Mouse (Mus musculus) lung, adult 2 months (tissue): Measurements from ENCODE around the gene Adgrv1. TPM values are rescaled to one million over a fixed set of nuclear protein-coding genes. Genes with fewer than 3 reads are reported as not detected.
A peak's percentile ranks its signal among the peaks of the same experiment; 100 is the strongest.

Source experiments
- DNase-seq: peaks from one replicate; pipeline ENCODE4 v3.0.0; 2022
- H3K4me1 ChIP-seq: fragments of 200-500 bp; 2 replicates; pipeline ENCODE4 v1.6.1; 2011; ENCODE audit warnings: low read length; ENCODE audit not compliant: control insufficient read depth, insufficient read depth
- H3K4me3 ChIP-seq: fragments of 200-500 bp; replicated peaks from 2 replicates; pipeline ENCODE3; 2011; ENCODE audit warnings: low read depth, mild to moderate bottlenecking, control low read depth, low read length; ENCODE audit errors: extremely low read depth
- CTCF ChIP-seq: fragments of 200-500 bp; IDR thresholded peaks from 2 replicates; pipeline ENCODE4 v1.5.1; 2011; ENCODE audit warnings: mild to moderate bottlenecking, low read length, control low read depth; ENCODE audit not compliant: insufficient read depth
- POLR2A ChIP-seq: fragments of 200-500 bp; IDR thresholded peaks from 2 replicates; pipeline ENCODE4 v1.6.1; 2011; ENCODE audit warnings: low read depth, mild to moderate bottlenecking, control low read depth, low read length, borderline replicate concordance; ENCODE audit errors: extremely low read depth
- WGBS: fragments of 180-500 bp; shearing (Covaris S2); methylation state at CpG from one replicate; pipeline ENCODE4 v1.1.7; 2018; 5-methylcytosine and 5-hydroxymethylcytosine counted together
- polyA plus RNA-seq: library from polyadenylated mRNA; depleted of rRNA; stranded (reverse); fragments of >200 nt; gene quantifications from 2 replicates; pipeline ENCODE4 v1.2.3, GENCODE M21; 2012

Adgrv1 gene
- polyA plus RNA-seq, 1 experiment, result 1.3 TPM

- WGBS, result 93% methylated on average over 5 of the region's 5 CpGs
- no peak for DNase-seq
- TF ChIP-seq POLR2A, result no peak
- TF ChIP-seq CTCF, result no peak
- no peak overlapping the region for H3K4me3 ChIP-seq
- no peaks in the 10 kb centered on the region; the same call in none of the 2 replicates for H3K4me1 ChIP-seq
These were observed 278.4 kb downstream of the Adgrv1 start for GRCm38 (mm10) chr13:81354587-81354986.

GRCm38 (mm10) chr13:81352296-81352695, 280.7 kb downstream of the Adgrv1 start:
- TF ChIP-seq POLR2A (no peak), CTCF (no peak)
- DNase-seq, result peak; percentile 51
- 7% methylated on average over 11 of the region's 11 CpGs for WGBS
- no peaks in the 10 kb centered on the region; the same call in none of the 2 replicates for H3K4me1 ChIP-seq
- peak overlapping the region; percentile 34 for H3K4me3 ChIP-seq

DNA sequence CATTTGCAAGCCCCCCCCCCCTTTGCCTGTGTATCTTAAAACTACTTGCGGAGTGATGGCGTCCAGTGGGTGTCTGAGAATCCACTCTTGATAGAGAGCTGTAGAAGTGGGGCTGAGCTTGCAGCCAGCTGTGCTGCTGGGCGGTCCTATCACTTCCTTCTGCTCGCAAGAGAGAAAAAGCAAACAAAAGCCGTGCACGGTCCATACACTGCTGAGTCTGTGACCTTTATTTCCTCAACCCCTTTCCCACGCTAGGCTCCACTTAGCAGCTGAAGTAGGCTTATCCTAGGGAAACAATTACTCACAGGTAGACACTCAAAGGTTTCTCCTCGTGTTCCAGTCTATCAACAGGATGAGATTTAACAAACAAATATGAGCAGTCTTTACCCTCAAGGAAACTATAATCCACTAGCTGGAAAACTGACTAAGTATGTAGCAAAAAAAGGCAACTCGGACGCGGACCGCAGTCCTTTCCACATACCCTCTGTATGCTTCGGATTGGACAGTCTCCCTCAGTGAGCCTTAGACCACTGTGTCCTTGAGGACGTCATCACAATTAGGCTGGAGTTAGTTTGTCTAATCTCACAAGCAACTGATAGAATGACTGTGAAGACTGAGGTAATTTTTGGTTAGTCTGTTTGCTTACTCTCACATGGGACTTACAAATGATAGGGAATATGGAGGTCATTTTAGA, 281.3 kb downstream of the Adgrv1 start:
- 6% methylated on average over 14 of the region's 14 CpGs for WGBS
- TF ChIP-seq POLR2A (no peak; the same call in 1 of the 2 replicates), CTCF (no peak)
- Histone ChIP-seq H3K4me1 (no peaks in the 10 kb centered on the region; the same call in none of the 2 replicates), H3K4me3 (peak overlapping the region; percentile 37)
- peak; percentile 34 for DNase-seq

DNA sequence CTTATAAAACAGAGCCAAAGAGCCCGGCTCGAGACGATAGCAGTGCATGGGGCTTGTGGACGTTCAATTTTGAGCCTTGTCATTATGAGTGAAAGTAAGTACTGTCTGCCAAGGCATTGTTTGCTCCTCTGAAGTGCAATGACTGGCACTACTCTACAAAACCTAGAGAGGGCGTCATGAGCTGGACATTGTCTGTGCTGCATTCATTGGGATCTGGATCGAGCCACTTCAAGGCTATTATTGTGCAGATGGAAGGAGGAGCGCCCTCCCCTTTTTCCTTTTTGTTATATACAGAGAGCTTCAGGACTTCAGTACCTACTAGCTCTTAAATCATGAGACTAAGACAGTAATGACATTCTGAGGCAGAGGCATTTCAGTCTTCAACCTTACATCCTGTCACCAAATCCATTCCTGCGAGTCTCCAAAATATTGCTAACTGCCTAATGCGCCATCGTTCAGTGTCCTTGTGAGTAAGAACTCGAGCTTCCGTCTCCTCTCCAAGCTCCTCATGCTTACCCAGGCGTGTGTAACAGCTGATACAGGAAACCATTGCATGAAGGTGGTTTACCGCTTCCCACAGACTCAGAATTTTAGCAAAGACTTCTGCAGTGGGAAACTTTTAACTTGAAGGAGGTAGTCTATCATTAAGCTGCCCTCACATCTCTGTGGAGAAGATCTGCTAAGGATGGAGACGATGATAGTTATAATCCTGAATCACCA, 285.5 kb downstream of the Adgrv1 start:
- 78% methylated on average over 15 of the region's 15 CpGs for WGBS
- Histone ChIP-seq H3K4me3 (no peak overlapping the region), H3K4me1 (no peaks in the 10 kb centered on the region; the same call in 1 of the 2 replicates)
- TF ChIP-seq CTCF (no peak), POLR2A (no peak)
- DNase-seq, result no peak

DNA sequence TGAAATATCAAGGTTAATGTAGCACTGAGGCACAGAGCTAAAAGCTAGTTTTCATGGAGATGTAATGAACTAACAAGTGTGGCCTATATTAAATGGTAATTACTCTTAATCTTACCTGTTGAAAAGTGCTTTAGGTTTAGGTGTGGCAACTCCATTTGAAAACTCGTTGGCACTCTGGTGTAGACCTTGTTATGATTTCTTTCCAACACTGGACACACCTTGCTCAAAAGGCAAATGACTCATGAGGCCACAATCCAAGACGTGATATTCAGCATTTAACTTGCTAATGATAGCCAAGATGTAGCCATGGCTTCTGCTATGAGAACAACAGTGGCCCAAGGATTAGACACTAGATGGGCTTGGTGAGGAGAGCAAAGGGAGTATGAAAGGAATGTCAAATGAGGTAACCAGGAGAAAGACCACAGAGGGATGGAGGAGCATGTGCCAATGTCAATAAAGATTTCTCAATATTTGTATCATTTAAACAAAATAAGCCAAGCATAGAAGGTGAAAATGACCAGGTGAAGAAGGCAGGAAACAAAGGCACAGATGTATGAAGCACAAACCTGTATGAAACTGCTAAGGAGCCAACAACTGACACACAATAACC, 289.9 kb downstream of the Adgrv1 start:
- Histone ChIP-seq H3K4me3 (no peak overlapping the region), H3K4me1 (no peaks in the 10 kb centered on the region)
- no peak for DNase-seq
- TF ChIP-seq CTCF, result no peak
- no peak for TF ChIP-seq POLR2A
- WGBS, result 55% methylated on average over 2 of the region's 2 CpGs

DNA sequence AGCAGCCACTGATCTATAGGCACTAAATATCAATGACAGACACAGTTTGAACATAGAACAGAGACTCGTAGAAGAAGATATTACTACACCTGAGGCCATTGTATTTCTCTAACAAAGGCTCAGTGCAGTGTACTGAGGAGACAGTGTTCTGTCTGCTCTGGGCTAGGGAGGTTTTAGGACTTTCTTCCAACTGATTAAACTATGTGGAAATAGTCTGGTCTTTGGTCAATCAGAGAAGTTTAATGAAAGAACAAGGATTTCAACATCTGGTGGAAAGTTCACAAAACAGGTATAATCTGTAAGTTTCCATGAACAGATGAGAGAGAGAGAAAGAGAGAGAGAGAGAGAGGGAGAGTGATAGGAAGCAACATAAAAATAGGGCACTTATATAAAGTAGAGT, 297.7 kb downstream of the Adgrv1 start:
- WGBS, result 87% methylated on average over 1 of the region's 1 CpGs
- no peaks in the 10 kb centered on the region; the same call in 1 of the 2 replicates for H3K4me1 ChIP-seq
- DNase-seq, result no peak
- TF ChIP-seq POLR2A, result no peak
- TF ChIP-seq CTCF, result no peak
- no peak overlapping the region for H3K4me3 ChIP-seq

DNA sequence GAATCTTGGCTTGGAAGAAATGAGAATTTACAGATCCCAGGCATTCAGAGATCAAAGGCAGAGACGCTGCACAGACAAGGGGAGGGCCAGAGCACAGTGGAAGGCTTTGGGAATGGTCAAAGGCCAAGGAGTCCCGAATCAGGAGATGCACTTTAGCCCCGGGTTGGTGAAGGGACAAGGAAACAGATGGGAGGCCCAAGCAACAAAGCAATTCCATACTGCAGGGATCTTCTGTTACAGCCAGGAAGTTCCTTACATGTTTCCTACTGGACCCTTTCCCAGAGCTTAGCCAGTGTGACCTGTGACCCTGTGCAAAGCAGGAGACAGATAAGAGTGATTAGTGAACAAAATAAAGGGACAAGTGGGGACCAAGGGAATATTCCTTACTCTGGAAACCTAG, 300.9 kb downstream of the Adgrv1 start:
- DNase-seq, result no peak
- no peak overlapping the region for H3K4me3 ChIP-seq
- WGBS, result 24% methylated on average over 3 of the region's 3 CpGs
- TF ChIP-seq POLR2A, result no peak
- no peak for TF ChIP-seq CTCF
- no peaks in the 10 kb centered on the region; the same call in 1 of the 2 replicates for H3K4me1 ChIP-seq

DNA sequence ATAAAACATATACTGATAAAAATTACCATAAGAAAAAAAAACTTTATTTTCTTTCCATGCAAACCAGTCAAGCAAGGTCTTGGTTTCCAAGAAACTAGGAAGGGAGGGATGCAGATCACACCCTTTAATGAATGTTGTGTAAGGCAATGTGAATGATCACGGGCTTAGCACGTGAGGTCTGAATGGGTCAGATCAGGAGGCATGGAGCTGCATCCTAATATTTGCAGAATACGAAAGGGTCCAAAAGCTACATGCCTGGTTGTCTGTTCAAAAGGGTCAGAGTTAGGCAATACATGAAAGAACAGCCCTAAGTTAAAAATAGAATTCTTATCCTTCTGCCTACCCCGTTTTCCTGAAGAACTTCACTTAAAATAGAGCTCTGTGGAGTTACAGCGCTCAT, 303.2 kb downstream of the Adgrv1 start:
- no peaks in the 10 kb centered on the region; the same call in 1 of the 2 replicates for H3K4me1 ChIP-seq
- WGBS, result 82% methylated on average over 5 of the region's 5 CpGs
- TF ChIP-seq POLR2A (no peak), CTCF (no peak)
- no peak for DNase-seq
- H3K4me3 ChIP-seq, result no peak overlapping the region

- no peaks in the 10 kb centered on the region; the same call in 1 of the 2 replicates for H3K4me1 ChIP-seq
- TF ChIP-seq CTCF (no peak), POLR2A (no peak)
- WGBS, result 71% methylated on average over 1 of the region's 1 CpGs
- DNase-seq, result no peak
- no peak overlapping the region for H3K4me3 ChIP-seq
These were observed 304.8 kb downstream of the Adgrv1 start for GRCm38 (mm10) chr13:81328181-81328580.

- Histone ChIP-seq H3K4me3 (no peak overlapping the region), H3K4me1 (no peaks in the 10 kb centered on the region)
- WGBS, result 82% methylated on average over 2 of the region's 2 CpGs
- DNase-seq, result no peak
- TF ChIP-seq CTCF, result no peak
- no peak for TF ChIP-seq POLR2A
These were observed 307.2 kb downstream of the Adgrv1 start for GRCm38 (mm10) chr13:81325606-81326215.
